Mouse (Mus musculus): ENCODE measurements around the gene Osbpl6. TPM values are rescaled to one million over a fixed set of nuclear protein-coding genes. Genes with fewer than 3 reads are reported as not detected.
A peak's percentile ranks its signal among the peaks of the same experiment; 100 is the strongest.

Osbpl6 gene
- polyA plus RNA-seq (2015; fragmentation: Nextera tagmentation; extraction: Ambion mirVana), result 9.4 and 10.3 TPM in 2 replicates

GRCm38 (mm10) chr2:76406151-76406936 is at the start of gene Osbpl6:
TSS of gene Osbpl6 (plus strand) at chr2:76406508.
- no peaks in the 10 kb centered on the region for H3K27me3 ChIP-seq (replicated peaks; ENCODE audit: control insufficient read depth, insufficient read depth, low read length)
- no peaks in the 10 kb centered on the region for H3K9me3 ChIP-seq (ENCODE audit: control insufficient read depth, low read length)
- H3K9ac ChIP-seq (ENCODE audit: low read depth, low read length), result peak within 1 kb of the TSS; percentile 88
- peak within 1 kb of the TSS; percentile 94 for H3K4me3 ChIP-seq (ENCODE audit: low read length)
- H3K4me2 ChIP-seq (ENCODE audit: low read depth, low read length), result peak within 1 kb of the TSS; percentile 93
- peak; percentile 95 for ATAC-seq
- H3K4me1 ChIP-seq (ENCODE audit: control insufficient read depth, insufficient read depth, low read length), result peaks cover 4% of the 10 kb centered on the region; the same call in 1 of the 2 replicates
- peak within 1 kb of the TSS; percentile 69 for H3K27ac ChIP-seq (ENCODE audit: low read length)
- under 1% methylated on average over 79 of the region's 89 CpGs for WGBS
- no peaks in the 10 kb centered on the region for H3K36me3 ChIP-seq (ENCODE audit: control insufficient read depth, insufficient read depth, low read length)

- H3K4me2 ChIP-seq (ENCODE audit: low read depth, low read length), result no peak within 1 kb of the TSS
- H3K4me3 ChIP-seq (ENCODE audit: low read length), result no peak within 1 kb of the TSS
- no peaks in the 10 kb centered on the region for H3K9me3 ChIP-seq (ENCODE audit: control insufficient read depth, low read length)
- no peak for ATAC-seq
- H3K27me3 ChIP-seq (replicated peaks; ENCODE audit: control insufficient read depth, insufficient read depth, low read length), result no peaks in the 10 kb centered on the region
- H3K9ac ChIP-seq (ENCODE audit: low read depth, low read length), result no peak within 1 kb of the TSS
- no peaks in the 10 kb centered on the region for H3K4me1 ChIP-seq (ENCODE audit: control insufficient read depth, insufficient read depth, low read length)
- 81% methylated on average over 11 of the region's 11 CpGs for WGBS
- H3K36me3 ChIP-seq (ENCODE audit: control insufficient read depth, insufficient read depth, low read length), result no peaks in the 10 kb centered on the region
- no peak within 1 kb of the TSS for H3K27ac ChIP-seq (ENCODE audit: low read length)
Measured at GRCm38 (mm10) chr2:76360226-76360625, 46.1 kb upstream of the Osbpl6 start, which contains the start of gene Cyct. TSS of gene Cyct (minus strand) at chr2:76360450.

- WGBS, result 65% methylated on average over 2 of the region's 2 CpGs
Measured at GRCm38 (mm10) chr2:76362111-76362510, 44.2 kb upstream of the Osbpl6 start.

GRCm38 (mm10) chr2:76365811-76366210 is 40.5 kb upstream of the Osbpl6 start:
- Histone ChIP-seq H3K4me2 (ENCODE audit: low read depth, low read length) (no peak overlapping the region), H3K27ac (ENCODE audit: low read length) (no peak overlapping the region), H3K4me1 (ENCODE audit: control insufficient read depth, insufficient read depth, low read length) (peaks cover under 1% of the 10 kb centered on the region; the same call in 1 of the 2 replicates), H3K9me3 (ENCODE audit: control insufficient read depth, low read length) (no peaks in the 10 kb centered on the region), H3K9ac (ENCODE audit: low read depth, low read length) (no peak overlapping the region), H3K27me3 (replicated peaks; ENCODE audit: control insufficient read depth, insufficient read depth, low read length) (no peaks in the 10 kb centered on the region), H3K4me3 (ENCODE audit: low read length) (no peak overlapping the region), H3K36me3 (ENCODE audit: control insufficient read depth, insufficient read depth, low read length) (no peaks in the 10 kb centered on the region)
- no peak for ATAC-seq
- WGBS, result 73% methylated on average over 4 of the region's 4 CpGs

More at GRCm38 (mm10) chr2:76362111-76362510, 44.2 kb upstream of the Osbpl6 start:
- no peaks in the 10 kb centered on the region for H3K9me3 ChIP-seq (ENCODE audit: control insufficient read depth, low read length)
- H3K27ac ChIP-seq (ENCODE audit: low read length), result no peak overlapping the region
- no peaks in the 10 kb centered on the region for H3K4me1 ChIP-seq (ENCODE audit: control insufficient read depth, insufficient read depth, low read length)
- H3K4me2 ChIP-seq (ENCODE audit: low read depth, low read length), result no peak overlapping the region
- ATAC-seq, result no peak
- H3K27me3 ChIP-seq (replicated peaks; ENCODE audit: control insufficient read depth, insufficient read depth, low read length), result no peaks in the 10 kb centered on the region
- H3K9ac ChIP-seq (ENCODE audit: low read depth, low read length), result no peak overlapping the region
- H3K4me3 ChIP-seq (ENCODE audit: low read length), result no peak overlapping the region
- no peaks in the 10 kb centered on the region for H3K36me3 ChIP-seq (ENCODE audit: control insufficient read depth, insufficient read depth, low read length)

- no peaks in the 10 kb centered on the region for H3K27me3 ChIP-seq (replicated peaks; ENCODE audit: control insufficient read depth, insufficient read depth, low read length)
- H3K27ac ChIP-seq (ENCODE audit: low read length), result peak overlapping the region; percentile 57
- WGBS, result 12% methylated on average over 9 of the region's 9 CpGs
- H3K4me1 ChIP-seq (ENCODE audit: control insufficient read depth, insufficient read depth, low read length), result peaks cover 10% of the 10 kb centered on the region
- H3K4me2 ChIP-seq (ENCODE audit: low read depth, low read length), result no peak overlapping the region
- H3K4me3 ChIP-seq (ENCODE audit: low read length), result no peak overlapping the region
- H3K36me3 ChIP-seq (ENCODE audit: control insufficient read depth, insufficient read depth, low read length), result no peaks in the 10 kb centered on the region
- H3K9ac ChIP-seq (ENCODE audit: low read depth, low read length), result no peak overlapping the region
- H3K9me3 ChIP-seq (ENCODE audit: control insufficient read depth, low read length), result no peaks in the 10 kb centered on the region
- peak; percentile 60 for ATAC-seq
Measured at GRCm38 (mm10) chr2:76367188-76367922, 39.0 kb upstream of the Osbpl6 start.

GRCm38 (mm10) chr2:76368861-76369660 is 37.2 kb upstream of the Osbpl6 start:
- no peak overlapping the region for H3K9ac ChIP-seq (ENCODE audit: low read depth, low read length)
- no peak overlapping the region for H3K4me2 ChIP-seq (ENCODE audit: low read depth, low read length)
- H3K4me1 ChIP-seq (ENCODE audit: control insufficient read depth, insufficient read depth, low read length), result peaks cover 10% of the 10 kb centered on the region
- H3K9me3 ChIP-seq (ENCODE audit: control insufficient read depth, low read length), result no peaks in the 10 kb centered on the region
- no peak; the same call in 1 of the 2 replicates for ATAC-seq
- WGBS, result 76% methylated on average over 13 of the region's 13 CpGs
- H3K4me3 ChIP-seq (ENCODE audit: low read length), result peak overlapping the region; percentile 75; the same call in 1 of the 2 replicates
- no peaks in the 10 kb centered on the region for H3K27me3 ChIP-seq (replicated peaks; ENCODE audit: control insufficient read depth, insufficient read depth, low read length)
- no peak overlapping the region for H3K27ac ChIP-seq (ENCODE audit: low read length)
- H3K36me3 ChIP-seq (ENCODE audit: control insufficient read depth, insufficient read depth, low read length), result no peaks in the 10 kb centered on the region

- no peaks in the 10 kb centered on the region for H3K9me3 ChIP-seq (ENCODE audit: control insufficient read depth, low read length)
- H3K9ac ChIP-seq (ENCODE audit: low read depth, low read length), result peak within 1 kb of the TSS; percentile 85
- H3K27me3 ChIP-seq (replicated peaks; ENCODE audit: control insufficient read depth, insufficient read depth, low read length), result no peaks in the 10 kb centered on the region
- H3K4me2 ChIP-seq (ENCODE audit: low read depth, low read length), result peak within 1 kb of the TSS; percentile 93
- under 1% methylated on average over 60 of the region's 61 CpGs for WGBS
- H3K36me3 ChIP-seq (ENCODE audit: control insufficient read depth, insufficient read depth, low read length), result no peaks in the 10 kb centered on the region
- ATAC-seq, result peak; percentile 85
- peak within 1 kb of the TSS; percentile 68 for H3K27ac ChIP-seq (ENCODE audit: low read length)
- peaks cover 10% of the 10 kb centered on the region for H3K4me1 ChIP-seq (ENCODE audit: control insufficient read depth, insufficient read depth, low read length)
- H3K4me3 ChIP-seq (ENCODE audit: low read length), result peak within 1 kb of the TSS; percentile 75
Measured at GRCm38 (mm10) chr2:76369821-76370655, 36.3 kb upstream of the Osbpl6 start, which contains the start of gene Rbm45. TSS of gene Rbm45 (plus strand) at chr2:76369984.

GRCm38 (mm10) chr2:76370656-76370922 is 35.7 kb upstream of the Osbpl6 start:
- 2% methylated on average over 7 of the region's 7 CpGs for WGBS
- ATAC-seq, result no peak; the same call in 1 of the 2 replicates
- H3K4me2 ChIP-seq (ENCODE audit: low read depth, low read length), result peak overlapping the region; percentile 93

More at GRCm38 (mm10) chr2:76370656-76370922, 35.7 kb upstream of the Osbpl6 start:
- H3K36me3 ChIP-seq (ENCODE audit: control insufficient read depth, insufficient read depth, low read length), result no peaks in the 10 kb centered on the region
- peaks cover 10% of the 10 kb centered on the region for H3K4me1 ChIP-seq (ENCODE audit: control insufficient read depth, insufficient read depth, low read length)
- H3K27me3 ChIP-seq (replicated peaks; ENCODE audit: control insufficient read depth, insufficient read depth, low read length), result no peaks in the 10 kb centered on the region
- peak overlapping the region; percentile 85 for H3K9ac ChIP-seq (ENCODE audit: low read depth, low read length)
- H3K9me3 ChIP-seq (ENCODE audit: control insufficient read depth, low read length), result no peaks in the 10 kb centered on the region
- peak overlapping the region; percentile 75 for H3K4me3 ChIP-seq (ENCODE audit: low read length)
- H3K27ac ChIP-seq (ENCODE audit: low read length), result no peak overlapping the region

All from intestine, embryonic 16.5 days (tissue).